Mouse (Mus musculus) liver, embryonic 12.5 days (tissue): ENCODE results near the gene Mrfap1. TPM values are rescaled to one million over a fixed set of nuclear protein-coding genes. Genes with fewer than 3 reads are reported as not detected.

Experiments used
- ATAC-seq: fragments of 200-750 bp; cut with Nextera tagmentation; 2 replicates; pipeline ENCODE4 v1.8.0; 2017; ENCODE audit warnings: moderate number of reproducible peaks, mild to moderate bottlenecking, moderate library complexity
- H3K27ac ChIP-seq: fragments of 300-500 bp; sonication (generic); 2 replicates; pipeline ENCODE4 v1.5.1; 2016; ENCODE audit warnings: mild to moderate bottlenecking
- H3K27me3 ChIP-seq: fragments of 300-500 bp; sonication (generic); replicated peaks from 2 replicates; pipeline ENCODE4 v1.6.1; 2016; ENCODE audit warnings: mild to moderate bottlenecking, moderate library complexity
- H3K36me3 ChIP-seq: fragments of 300-500 bp; sonication (generic); 2 replicates; pipeline ENCODE4 v1.6.1; 2016; ENCODE audit warnings: mild to moderate bottlenecking, moderate library complexity
- H3K4me1 ChIP-seq: fragments of 300-500 bp; sonication (generic); 2 replicates; pipeline ENCODE4 v1.6.1; 2016
- H3K4me2 ChIP-seq: fragments of 300-500 bp; sonication (generic); 2 replicates; pipeline ENCODE4 v1.6.1; 2016; ENCODE audit warnings: mild to moderate bottlenecking, moderate library complexity
- H3K4me3 ChIP-seq: fragments of 300-500 bp; sonication (generic); 2 replicates; pipeline ENCODE4 v1.5.1; 2016; ENCODE audit warnings: mild to moderate bottlenecking, moderate library complexity
- H3K9ac ChIP-seq: fragments of 300-500 bp; sonication (generic); 2 replicates; pipeline ENCODE4 v1.6.1; 2016; ENCODE audit warnings: mild to moderate bottlenecking, moderate library complexity
- H3K9me3 ChIP-seq: fragments of 300-500 bp; sonication (generic); replicated peaks from 2 replicates; pipeline ENCODE4 v1.6.1; 2016; ENCODE audit warnings: mild to moderate bottlenecking, moderate library complexity
- WGBS: fragments of 180-500 bp; shearing (Covaris S2); methylation state at CpG from one replicate; pipeline ENCODE4 v1.1.7; 2016; ENCODE audit not compliant: insufficient replicate concordance; 5-methylcytosine and 5-hydroxymethylcytosine counted together
- polyA plus RNA-seq: library from polyadenylated mRNA; unstranded; fragments of >200 nt; fragmentation: Nextera tagmentation; extraction: Ambion mirVana; gene quantifications from 2 replicates; pipeline ENCODE4 v1.2.1, GENCODE M21; 2016

Gene Mrfap1
- polyA plus RNA-seq, 1 experiment from 2014 or later, result 266 TPM

DNA sequence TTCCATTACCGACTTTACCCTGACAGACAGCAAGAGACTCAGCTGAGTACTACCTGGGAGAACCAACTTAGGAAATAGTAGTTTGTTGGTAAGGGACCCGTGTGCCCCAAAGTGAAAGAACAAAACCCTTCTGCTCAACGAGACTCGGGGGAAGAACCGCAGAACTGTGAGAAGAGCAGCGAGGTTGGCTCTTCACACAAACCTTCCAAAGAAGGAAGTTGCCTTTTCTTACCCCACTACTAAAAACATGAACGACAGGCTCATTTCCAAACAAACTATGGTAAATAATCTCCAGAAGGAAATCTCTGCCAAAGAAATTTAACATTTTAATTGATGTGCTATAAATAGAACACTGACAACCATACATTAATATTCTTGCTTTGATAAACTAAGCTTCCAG, 49.5 kb downstream of the Mrfap1 start:
- Histone ChIP-seq H3K4me1 (peaks cover 28% of the 10 kb centered on the region), H3K36me3 (peaks cover 5% of the 10 kb centered on the region; the same call in 1 of the 2 replicates), H3K9me3 (no peaks in the 10 kb centered on the region), H3K4me3 (peak overlapping the region; percentile 97), H3K9ac (peak overlapping the region; percentile 88; the same call in 1 of the 2 replicates), H3K4me2 (peak overlapping the region; percentile 95), H3K27me3 (peaks cover 8% of the 10 kb centered on the region; the same call in 1 of the 2 replicates), H3K27ac (no peak overlapping the region)
- WGBS, result 41% methylated on average over 7 of the region's 7 CpGs
- no peak for ATAC-seq

Other genes with a start within 250 kb of the Mrfap1 start
- 15.4 and 15.7 TPM in 2 replicates for gene Tbc1d14, start 203.5 kb downstream of the Mrfap1 start, polyA plus RNA-seq
- gene D5Ertd579e, start 100.7 kb downstream of the Mrfap1 start, polyA plus RNA-seq, result 28.2 and 28.5 TPM in 2 replicates
- gene Bloc1s4, start 48.1 kb downstream of the Mrfap1 start, polyA plus RNA-seq, result 23.7 and 26.8 TPM in 2 replicates
- 11.5 and 12.6 TPM in 2 replicates for gene Man2b2, start 33.9 kb upstream of the Mrfap1 start, polyA plus RNA-seq
- gene Ppp2r2c, start 71.7 kb upstream of the Mrfap1 start, polyA plus RNA-seq, result 0.08 TPM in 1 of 2 replicates, not detected in the other
- gene Wfs1, start 192.4 kb upstream of the Mrfap1 start, polyA plus RNA-seq, result 1.7 and 2.1 TPM in 2 replicates